Mouse (Mus musculus) midbrain, embryonic 16.5 days (tissue): ENCODE results near the gene Bcl9l. TPM values are rescaled to one million over a fixed set of nuclear protein-coding genes. Genes with fewer than 3 reads are reported as not detected.

Source experiments
- ATAC-seq: fragments of 200-750 bp; cut with Nextera tagmentation; 2 replicates; pipeline ENCODE4 v1.8.0; 2017; ENCODE audit warnings: moderate TSS enrichment
- H3K27ac ChIP-seq: fragments of 300-500 bp; sonication (generic); 2 replicates; pipeline ENCODE4 v1.5.1; 2014; ENCODE audit warnings: mild to moderate bottlenecking, low read length, mixed read lengths
- H3K27me3 ChIP-seq: fragments of 300-500 bp; sonication (generic); 2 replicates; pipeline ENCODE4 v1.6.1; 2014; ENCODE audit warnings: low read depth, low read length, mixed read lengths; ENCODE audit not compliant: control insufficient read depth, insufficient read depth
- H3K36me3 ChIP-seq: fragments of 300-500 bp; sonication (generic); 2 replicates; pipeline ENCODE4 v1.6.1; 2014; ENCODE audit warnings: mild to moderate bottlenecking, low read length, moderate library complexity, mixed read lengths; ENCODE audit not compliant: control insufficient read depth, insufficient read depth
- H3K4me1 ChIP-seq: fragments of 300-500 bp; sonication (generic); 2 replicates; pipeline ENCODE4 v1.6.1; 2014; ENCODE audit warnings: mild to moderate bottlenecking, low read length, mixed read lengths; ENCODE audit not compliant: control insufficient read depth, insufficient read depth
- H3K4me2 ChIP-seq: fragments of 300-500 bp; sonication (generic); 2 replicates; pipeline ENCODE4 v1.6.1; 2014; ENCODE audit warnings: mild to moderate bottlenecking, low read length, mixed read lengths
- H3K4me3 ChIP-seq: fragments of 300-500 bp; sonication (generic); 2 replicates; pipeline ENCODE4 v1.5.1; 2014; ENCODE audit warnings: low read depth, mild to moderate bottlenecking, low read length, moderate library complexity, mixed read lengths
- H3K9ac ChIP-seq: fragments of 300-500 bp; sonication (generic); 2 replicates; pipeline ENCODE4 v1.6.1; 2014; ENCODE audit warnings: low read depth, low read length, mixed read lengths
- H3K9me3 ChIP-seq: fragments of 300-500 bp; sonication (generic); replicated peaks from 2 replicates; pipeline ENCODE4 v1.6.1; 2014; ENCODE audit warnings: mild to moderate bottlenecking, low read length, mixed read lengths; ENCODE audit not compliant: control insufficient read depth, poor library complexity, severe bottlenecking
- WGBS: fragments of 180-500 bp; shearing (Covaris S2); extraction: QIAGEN DNeasy Blood & Tissue Kit; methylation state at CpG from one replicate; pipeline ENCODE4 v1.1.7; 2014; 5-methylcytosine and 5-hydroxymethylcytosine counted together
- polyA plus RNA-seq: library from polyadenylated mRNA; unstranded; fragments of >200 nt; fragmentation: Nextera tagmentation; extraction: Ambion mirVana; gene quantifications from 2 replicates; pipeline ENCODE4 v1.2.1, GENCODE M21; 2015

The Bcl9l gene
- polyA plus RNA-seq, 1 experiment from 2014 or later, result 10.7 TPM

DNA sequence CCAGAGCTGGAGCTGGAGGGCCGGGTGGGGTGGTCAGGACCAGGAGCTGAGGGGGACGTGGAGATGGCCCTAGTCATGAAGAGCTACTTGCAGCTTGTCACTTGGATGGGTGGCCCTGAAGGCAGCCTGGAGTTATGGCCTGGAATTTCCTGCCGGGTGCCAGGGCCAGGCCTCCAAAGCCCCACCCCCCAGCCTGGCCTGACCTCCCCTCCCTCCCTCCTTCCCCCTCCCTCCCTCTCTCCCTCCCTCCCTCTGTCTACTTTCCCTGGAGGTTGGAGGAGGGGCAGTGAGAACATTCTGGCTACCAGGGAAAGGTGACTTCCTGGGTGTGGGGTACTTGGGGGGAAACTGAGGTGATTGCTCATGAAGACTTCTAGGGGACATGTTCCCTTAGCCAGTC lies 3.7 kb downstream of the Bcl9l start:
- Histone ChIP-seq H3K27ac (no peak overlapping the region), H3K9ac (peak overlapping the region; percentile 49), H3K4me2 (peak overlapping the region; percentile 93), H3K36me3 (no peaks in the 10 kb centered on the region), H3K4me1 (peaks cover 76% of the 10 kb centered on the region), H3K9me3 (no peaks in the 10 kb centered on the region), H3K27me3 (no peaks in the 10 kb centered on the region), H3K4me3 (peak overlapping the region; percentile 24)
- 16% methylated on average over 3 of the region's 3 CpGs for WGBS
- no peak for ATAC-seq

DNA sequence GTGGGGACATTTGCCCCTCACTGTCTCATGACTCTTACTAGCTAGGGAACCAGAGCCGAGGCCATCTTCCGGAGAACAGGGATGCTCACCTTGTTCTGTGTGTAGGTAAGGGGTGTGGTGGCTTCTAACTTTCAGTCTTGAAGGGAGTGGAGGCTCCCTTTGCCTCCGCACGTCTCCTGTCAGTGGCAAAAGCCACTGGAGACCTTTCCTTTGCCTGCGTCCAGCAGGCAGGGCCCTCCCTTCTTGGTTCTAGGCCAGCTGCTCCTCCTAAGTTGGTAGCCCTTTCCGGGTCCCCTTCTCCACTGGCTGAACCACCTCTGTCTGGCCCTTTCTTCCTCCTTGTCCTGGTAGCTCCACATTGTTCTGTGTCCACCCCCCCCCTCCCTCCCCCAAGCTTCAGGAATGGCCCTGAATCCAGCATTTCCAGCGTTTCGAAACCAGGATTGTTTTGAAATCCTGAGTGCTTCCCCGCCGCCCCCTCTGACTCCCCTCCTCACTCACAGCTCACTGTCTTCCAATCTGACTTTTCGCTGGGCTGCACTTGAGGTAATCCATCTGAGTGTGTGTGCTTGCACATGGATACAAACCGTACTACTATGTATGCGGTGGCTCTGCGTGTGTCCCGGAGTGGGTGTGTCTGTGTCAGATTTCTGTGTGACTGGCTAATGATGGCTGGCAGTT lies 4.3 kb downstream of the Bcl9l start:
- Histone ChIP-seq H3K9ac (peak overlapping the region; percentile 49), H3K36me3 (no peaks in the 10 kb centered on the region; the same call in 1 of the 2 replicates), H3K9me3 (no peaks in the 10 kb centered on the region), H3K27ac (peak overlapping the region; percentile 56; the same call in 1 of the 2 replicates), H3K27me3 (no peaks in the 10 kb centered on the region), H3K4me3 (peak overlapping the region; percentile 24), H3K4me1 (peaks cover 76% of the 10 kb centered on the region), H3K4me2 (peak overlapping the region; percentile 93)
- ATAC-seq, result no peak
- 17% methylated on average over 15 of the region's 15 CpGs for WGBS

GRCm38 (mm10) chr9:44487441-44487840 lies 4.8 kb downstream of the Bcl9l start:
- Histone ChIP-seq H3K4me3 (peak overlapping the region; percentile 24), H3K4me1 (peaks cover 71% of the 10 kb centered on the region), H3K9ac (peak overlapping the region; percentile 49; the same call in 1 of the 2 replicates), H3K36me3 (no peaks in the 10 kb centered on the region; the same call in 1 of the 2 replicates), H3K27me3 (no peaks in the 10 kb centered on the region), H3K27ac (peak overlapping the region; percentile 56; the same call in 1 of the 2 replicates), H3K9me3 (no peaks in the 10 kb centered on the region), H3K4me2 (peak overlapping the region; percentile 93)
- WGBS, result 9% methylated on average over 7 of the region's 7 CpGs
- ATAC-seq, result no peak

DNA sequence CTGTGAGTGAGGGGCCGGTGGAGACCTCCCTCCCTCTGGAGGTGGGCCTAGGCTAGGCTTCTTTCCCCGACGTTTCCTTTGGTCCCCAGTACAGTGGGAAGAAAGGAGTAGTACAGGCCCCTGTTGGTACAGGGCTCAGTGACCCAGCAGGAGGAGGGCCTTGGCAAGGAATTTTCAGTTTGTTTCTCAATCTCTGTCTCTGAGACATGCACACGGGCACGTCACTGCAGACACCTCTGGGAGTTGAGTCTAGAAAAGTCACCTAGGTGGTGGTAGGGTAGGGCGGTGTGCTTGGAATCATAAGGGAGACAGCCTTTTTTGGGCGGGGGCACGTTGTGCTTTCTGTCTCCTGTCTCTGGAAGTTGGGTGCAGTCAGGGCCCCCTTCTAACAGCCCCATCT lies 5.8 kb downstream of the Bcl9l start:
- Histone ChIP-seq H3K4me2 (peak overlapping the region; percentile 93), H3K9ac (peak overlapping the region; percentile 52), H3K4me3 (no peak overlapping the region), H3K36me3 (no peaks in the 10 kb centered on the region; the same call in 1 of the 2 replicates), H3K27ac (peak overlapping the region; percentile 56), H3K4me1 (peaks cover 80% of the 10 kb centered on the region), H3K27me3 (no peaks in the 10 kb centered on the region), H3K9me3 (no peaks in the 10 kb centered on the region)
- 19% methylated on average over 8 of the region's 8 CpGs for WGBS
- ATAC-seq, result no peak

- 9% methylated on average over 5 of the region's 5 CpGs for WGBS
- Histone ChIP-seq H3K4me3 (no peak overlapping the region), H3K27me3 (no peaks in the 10 kb centered on the region), H3K36me3 (no peaks in the 10 kb centered on the region; the same call in 1 of the 2 replicates), H3K27ac (peak overlapping the region; percentile 56), H3K4me1 (peaks cover 85% of the 10 kb centered on the region), H3K9me3 (no peaks in the 10 kb centered on the region), H3K4me2 (peak overlapping the region; percentile 93), H3K9ac (peak overlapping the region; percentile 52)
- ATAC-seq, result no peak; the same call in 1 of the 2 replicates
Measured at GRCm38 (mm10) chr9:44488855-44489381, 6.3 kb downstream of the Bcl9l start.

DNA sequence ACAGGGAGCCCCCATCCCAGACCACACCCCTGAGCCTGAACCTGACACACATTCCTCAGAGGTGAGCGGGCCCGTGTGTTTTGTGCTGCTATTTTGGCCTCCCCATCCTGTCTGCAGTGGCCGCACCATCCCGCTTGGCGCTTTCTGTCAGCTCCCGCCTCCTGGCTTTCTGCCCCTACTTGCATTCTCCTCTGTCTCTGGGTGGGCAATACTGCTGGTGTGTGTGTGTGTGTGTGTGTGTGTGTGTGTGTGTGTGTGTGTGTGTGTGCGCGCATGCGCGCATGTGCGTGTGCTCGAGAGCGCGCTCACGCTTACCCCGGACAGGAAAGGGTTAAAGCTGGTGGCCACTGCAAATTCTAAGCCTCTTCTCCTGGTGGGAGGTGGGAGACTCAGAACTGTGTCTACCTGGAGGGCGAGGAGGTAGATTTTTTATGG lies 7.0 kb downstream of the Bcl9l start:
- H3K9ac ChIP-seq, result peak overlapping the region; percentile 52
- no peaks in the 10 kb centered on the region; the same call in 1 of the 2 replicates for H3K36me3 ChIP-seq
- no peaks in the 10 kb centered on the region for H3K9me3 ChIP-seq
- peak overlapping the region; percentile 93 for H3K4me2 ChIP-seq
- no peak for ATAC-seq
- H3K4me3 ChIP-seq, result no peak overlapping the region
- peaks cover 85% of the 10 kb centered on the region for H3K4me1 ChIP-seq
- peak overlapping the region; percentile 54 for H3K27ac ChIP-seq
- H3K27me3 ChIP-seq, result no peaks in the 10 kb centered on the region
- 6% methylated on average over 17 of the region's 17 CpGs for WGBS

- Histone ChIP-seq H3K27ac (peak overlapping the region; percentile 54), H3K4me1 (peaks cover 79% of the 10 kb centered on the region), H3K9ac (peak overlapping the region; percentile 52; the same call in 1 of the 2 replicates), H3K36me3 (no peaks in the 10 kb centered on the region; the same call in 1 of the 2 replicates), H3K9me3 (no peaks in the 10 kb centered on the region), H3K4me2 (peak overlapping the region; percentile 93), H3K4me3 (no peak overlapping the region), H3K27me3 (no peaks in the 10 kb centered on the region)
- ATAC-seq, result no peak
- WGBS, result 21% methylated on average over 13 of the region's 17 CpGs
Measured at GRCm38 (mm10) chr9:44490086-44490967, 7.7 kb downstream of the Bcl9l start.

DNA sequence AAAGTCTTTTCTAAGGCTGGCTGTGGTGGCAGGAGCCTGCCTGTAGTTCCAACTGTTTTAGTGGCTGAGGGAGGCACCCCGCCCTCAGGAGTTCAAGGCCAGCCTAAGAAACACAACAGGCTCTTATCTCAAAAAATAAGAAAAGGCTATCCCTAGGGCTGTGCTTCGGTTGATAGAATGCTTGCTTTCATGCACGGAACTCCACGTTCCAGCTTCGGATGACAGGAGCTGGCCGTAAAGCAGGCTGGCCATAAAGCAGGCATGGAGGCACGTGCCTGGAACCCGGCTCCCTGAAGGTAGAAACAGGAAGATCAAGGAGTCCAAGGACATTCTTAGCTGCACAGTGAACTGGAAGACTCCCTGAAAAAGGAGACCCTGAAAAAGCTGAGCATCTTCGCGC lies 8.7 kb downstream of the Bcl9l start:
- no peak overlapping the region for H3K4me2 ChIP-seq
- H3K4me3 ChIP-seq, result no peak overlapping the region
- H3K4me1 ChIP-seq, result peaks cover 69% of the 10 kb centered on the region
- no peaks in the 10 kb centered on the region for H3K9me3 ChIP-seq
- no peak for ATAC-seq
- no peaks in the 10 kb centered on the region for H3K27me3 ChIP-seq
- H3K27ac ChIP-seq, result no peak overlapping the region
- 78% methylated on average over 10 of the region's 10 CpGs for WGBS
- no peak overlapping the region for H3K9ac ChIP-seq
- no peaks in the 10 kb centered on the region; the same call in 1 of the 2 replicates for H3K36me3 ChIP-seq
